Mouse (Mus musculus): ENCODE data around the gene Inpp4a. TPM values are rescaled to one million over a fixed set of nuclear protein-coding genes. Genes with fewer than 3 reads are reported as not detected.

Inpp4a gene
- polyA plus RNA-seq, 1 experiment from 2014 or later: 73.5 TPM

GRCm38 (mm10) chr1:37362721-37363120 is 63.1 kb downstream of the Inpp4a start:
- peaks cover 31% of the 10 kb centered on the region for H3K36me3 ChIP-seq
- H3K4me2 ChIP-seq: no peak overlapping the region
- no peak overlapping the region for H3K27ac ChIP-seq (replicated peaks)
- H3K9me3 ChIP-seq: no peaks in the 10 kb centered on the region
- no peaks in the 10 kb centered on the region for H3K4me1 ChIP-seq (replicated peaks)
- H3K27me3 ChIP-seq: no peaks in the 10 kb centered on the region
- no peak for ATAC-seq (ENCODE audit: low FRiP score, low read depth)
- H3K4me3 ChIP-seq: no peak overlapping the region
- H3K9ac ChIP-seq: no peak overlapping the region
- WGBS: 88% methylated on average over 10 of the region's 10 CpGs

GRCm38 (mm10) chr1:37368125-37368524 is 68.5 kb downstream of the Inpp4a start:
- WGBS: 90% methylated on average over 10 of the region's 10 CpGs
- no peaks in the 10 kb centered on the region for H3K27me3 ChIP-seq
- no peak overlapping the region for H3K4me3 ChIP-seq
- ATAC-seq (ENCODE audit: low FRiP score, low read depth): no peak
- no peaks in the 10 kb centered on the region for H3K9me3 ChIP-seq
- H3K4me2 ChIP-seq: no peak overlapping the region
- no peak overlapping the region for H3K27ac ChIP-seq (replicated peaks)
- H3K9ac ChIP-seq: no peak overlapping the region
- no peaks in the 10 kb centered on the region for H3K4me1 ChIP-seq (replicated peaks)
- H3K36me3 ChIP-seq: peaks cover 47% of the 10 kb centered on the region

- no peak overlapping the region for H3K4me3 ChIP-seq
- no peaks in the 10 kb centered on the region for H3K4me1 ChIP-seq (replicated peaks)
- no peak overlapping the region for H3K27ac ChIP-seq (replicated peaks)
- H3K36me3 ChIP-seq: peaks cover 50% of the 10 kb centered on the region
- 93% methylated on average over 7 of the region's 7 CpGs for WGBS
- no peaks in the 10 kb centered on the region for H3K9me3 ChIP-seq
- no peak for ATAC-seq (ENCODE audit: low FRiP score, low read depth)
- H3K9ac ChIP-seq: no peak overlapping the region
- H3K4me2 ChIP-seq: no peak overlapping the region
- no peaks in the 10 kb centered on the region for H3K27me3 ChIP-seq
Observed at GRCm38 (mm10) chr1:37368768-37369385, 69.2 kb downstream of the Inpp4a start.

GRCm38 (mm10) chr1:37376177-37376576 is 76.5 kb downstream of the Inpp4a start:
- no peak overlapping the region for H3K27ac ChIP-seq (replicated peaks)
- no peaks in the 10 kb centered on the region for H3K27me3 ChIP-seq
- peaks cover 46% of the 10 kb centered on the region for H3K36me3 ChIP-seq
- H3K9me3 ChIP-seq: no peaks in the 10 kb centered on the region
- H3K4me2 ChIP-seq: no peak overlapping the region
- 93% methylated on average over 8 of the region's 8 CpGs for whole genome bisulfite sequencing
- no peak overlapping the region for H3K4me3 ChIP-seq
- ATAC-seq (ENCODE audit: low FRiP score, low read depth): no peak
- no peak overlapping the region for H3K9ac ChIP-seq
- H3K4me1 ChIP-seq (replicated peaks): no peaks in the 10 kb centered on the region

GRCm38 (mm10) chr1:37376751-37377150 is 77.1 kb downstream of the Inpp4a start:
- WGBS: 96% methylated on average over 2 of the region's 2 CpGs
- H3K4me3 ChIP-seq: no peak overlapping the region
- ATAC-seq (ENCODE audit: low FRiP score, low read depth): no peak
- H3K27ac ChIP-seq (replicated peaks): no peak overlapping the region
- no peak overlapping the region for H3K9ac ChIP-seq
- no peak overlapping the region for H3K4me2 ChIP-seq
- H3K36me3 ChIP-seq: peaks cover 49% of the 10 kb centered on the region
- H3K4me1 ChIP-seq (replicated peaks): no peaks in the 10 kb centered on the region
- no peaks in the 10 kb centered on the region for H3K27me3 ChIP-seq
- H3K9me3 ChIP-seq: no peaks in the 10 kb centered on the region

- Histone ChIP-seq H3K4me1 (replicated peaks) (no peaks in the 10 kb centered on the region), H3K27me3 (no peaks in the 10 kb centered on the region), H3K9me3 (no peaks in the 10 kb centered on the region), H3K36me3 (peaks cover 43% of the 10 kb centered on the region), H3K9ac (no peak overlapping the region), H3K27ac (replicated peaks) (no peak overlapping the region), H3K4me3 (no peak overlapping the region), H3K4me2 (no peak overlapping the region)
- ATAC-seq (ENCODE audit: low FRiP score, low read depth): no peak
- 95% methylated on average over 5 of the region's 5 CpGs for WGBS
Observed at GRCm38 (mm10) chr1:37378095-37378494, 78.4 kb downstream of the Inpp4a start.

- H3K9ac ChIP-seq: no peak overlapping the region
- H3K27ac ChIP-seq (replicated peaks): no peak overlapping the region
- 66% methylated on average over 4 of the region's 4 CpGs for WGBS
- H3K4me1 ChIP-seq (replicated peaks): no peaks in the 10 kb centered on the region
- no peaks in the 10 kb centered on the region for H3K9me3 ChIP-seq
- no peak overlapping the region for H3K4me3 ChIP-seq
- H3K27me3 ChIP-seq: no peaks in the 10 kb centered on the region
- peak; percentile 23; the same call in 1 of the 2 replicates for ATAC-seq (ENCODE audit: low FRiP score, low read depth)
- H3K4me2 ChIP-seq: no peak overlapping the region
- H3K36me3 ChIP-seq: peaks cover 33% of the 10 kb centered on the region
Observed at GRCm38 (mm10) chr1:37379536-37379935, 79.9 kb downstream of the Inpp4a start.

- H3K4me3 ChIP-seq: no peak overlapping the region
- no peak for ATAC-seq (ENCODE audit: low FRiP score, low read depth)
- no peak overlapping the region for H3K4me2 ChIP-seq
- no peaks in the 10 kb centered on the region for H3K27me3 ChIP-seq
- no peaks in the 10 kb centered on the region for H3K9me3 ChIP-seq
- H3K27ac ChIP-seq (replicated peaks): no peak overlapping the region
- H3K9ac ChIP-seq: no peak overlapping the region
- H3K4me1 ChIP-seq (replicated peaks): no peaks in the 10 kb centered on the region
- H3K36me3 ChIP-seq: peaks cover 27% of the 10 kb centered on the region
- 93% methylated on average over 5 of the region's 5 CpGs for WGBS
Observed at GRCm38 (mm10) chr1:37380913-37381312, 81.2 kb downstream of the Inpp4a start.

- WGBS: 89% methylated on average over 3 of the region's 3 CpGs
- Histone ChIP-seq H3K4me2 (no peak overlapping the region), H3K27me3 (no peaks in the 10 kb centered on the region), H3K36me3 (peaks cover 27% of the 10 kb centered on the region), H3K4me3 (no peak overlapping the region), H3K9me3 (no peaks in the 10 kb centered on the region), H3K9ac (no peak overlapping the region), H3K27ac (replicated peaks) (no peak overlapping the region), H3K4me1 (replicated peaks) (no peaks in the 10 kb centered on the region)
- ATAC-seq (ENCODE audit: low FRiP score, low read depth): no peak
Observed at GRCm38 (mm10) chr1:37384304-37384703, 84.6 kb downstream of the Inpp4a start.

GRCm38 (mm10) chr1:37386448-37386971 is 86.8 kb downstream of the Inpp4a start:
- ATAC-seq (ENCODE audit: low FRiP score, low read depth): no peak
- no peaks in the 10 kb centered on the region for H3K27me3 ChIP-seq
- H3K27ac ChIP-seq (replicated peaks): no peak overlapping the region
- H3K4me2 ChIP-seq: no peak overlapping the region
- WGBS: 84% methylated on average over 7 of the region's 7 CpGs
- H3K4me3 ChIP-seq: no peak overlapping the region
- no peaks in the 10 kb centered on the region for H3K9me3 ChIP-seq
- peaks cover 28% of the 10 kb centered on the region for H3K36me3 ChIP-seq
- H3K9ac ChIP-seq: no peak overlapping the region
- no peaks in the 10 kb centered on the region for H3K4me1 ChIP-seq (replicated peaks)

GRCm38 (mm10) chr1:37393174-37393573 is 93.5 kb downstream of the Inpp4a start:
- Histone ChIP-seq H3K36me3 (peaks cover 66% of the 10 kb centered on the region), H3K27ac (replicated peaks) (no peak overlapping the region), H3K4me1 (replicated peaks) (no peaks in the 10 kb centered on the region), H3K9ac (no peak overlapping the region), H3K9me3 (no peaks in the 10 kb centered on the region), H3K27me3 (no peaks in the 10 kb centered on the region), H3K4me3 (no peak overlapping the region), H3K4me2 (no peak overlapping the region)
- no peak for ATAC-seq (ENCODE audit: low FRiP score, low read depth)
- WGBS: 69% methylated on average over 5 of the region's 5 CpGs

GRCm38 (mm10) chr1:37396481-37396880 is 96.8 kb downstream of the Inpp4a start:
- WGBS: 74% methylated on average over 1 of the region's 1 CpGs
- H3K4me2 ChIP-seq: no peak overlapping the region
- no peak overlapping the region for H3K27ac ChIP-seq (replicated peaks)
- no peak for ATAC-seq (ENCODE audit: low FRiP score, low read depth)
- H3K36me3 ChIP-seq: peaks cover 56% of the 10 kb centered on the region
- no peak overlapping the region for H3K9ac ChIP-seq
- H3K27me3 ChIP-seq: no peaks in the 10 kb centered on the region
- H3K4me3 ChIP-seq: no peak overlapping the region
- H3K4me1 ChIP-seq (replicated peaks): no peaks in the 10 kb centered on the region
- no peaks in the 10 kb centered on the region for H3K9me3 ChIP-seq

GRCm38 (mm10) chr1:37398961-37399360 is 99.3 kb downstream of the Inpp4a start:
- 67% methylated on average over 3 of the region's 3 CpGs for WGBS
- H3K9ac ChIP-seq: no peak overlapping the region
- no peak overlapping the region for H3K4me2 ChIP-seq
- no peaks in the 10 kb centered on the region for H3K4me1 ChIP-seq (replicated peaks)
- no peaks in the 10 kb centered on the region for H3K9me3 ChIP-seq
- H3K36me3 ChIP-seq: peaks cover 52% of the 10 kb centered on the region
- H3K27ac ChIP-seq (replicated peaks): no peak overlapping the region
- no peaks in the 10 kb centered on the region for H3K27me3 ChIP-seq
- ATAC-seq (ENCODE audit: low FRiP score, low read depth): no peak
- no peak overlapping the region for H3K4me3 ChIP-seq

All from hindbrain, embryonic 15.5 days (tissue).